Mouse (Mus musculus): ENCODE results near the gene 1700025B11Rik.
"Not testable (repeated sequence)": the region's sequence is repeated elsewhere in the genome, so short reads cannot be mapped to it uniquely, and the experiment has no call there.

The 1700025B11Rik gene

GRCm38 (mm10) chr15:77561792-77562191 is at the start of gene 1700025B11Rik:
TSS of gene 1700025B11Rik (minus strand) at chr15:77561892.
- no peak for DNase-seq (ENCODE audit: low spot score in 2 of 2)

- DNase-seq (ENCODE audit: low spot score in 2 of 2): no peak
Measured at GRCm38 (mm10) chr15:77606069-77606468, 44.4 kb upstream of the 1700025B11Rik start.

DNA sequence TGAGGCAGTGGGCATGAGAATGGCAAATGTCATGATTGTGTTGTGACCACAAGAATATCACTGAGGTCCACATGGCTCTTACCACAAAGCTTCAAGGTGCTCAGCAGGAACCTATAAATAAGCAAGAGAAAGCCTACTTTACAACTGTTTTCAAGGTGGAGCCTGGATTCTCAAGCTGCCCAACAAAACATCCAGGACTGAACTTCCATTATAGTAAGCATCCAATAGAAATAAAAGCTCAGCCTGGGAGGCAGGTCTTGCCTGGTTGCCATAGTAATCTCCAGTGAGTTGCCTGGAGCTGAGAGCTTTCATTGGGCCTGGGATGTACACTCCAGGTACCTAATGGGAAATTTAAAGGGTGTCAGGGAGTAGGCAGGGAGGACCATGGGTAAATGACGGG is 37.3 kb upstream of the 1700025B11Rik start, which contains the start of gene Gm36245:
Gene Gm36245 (plus strand): TSS at position 301 of the 400 bp plus-strand sequence.
- no peak for DNase-seq (ENCODE audit: low spot score in 2 of 2)

DNA sequence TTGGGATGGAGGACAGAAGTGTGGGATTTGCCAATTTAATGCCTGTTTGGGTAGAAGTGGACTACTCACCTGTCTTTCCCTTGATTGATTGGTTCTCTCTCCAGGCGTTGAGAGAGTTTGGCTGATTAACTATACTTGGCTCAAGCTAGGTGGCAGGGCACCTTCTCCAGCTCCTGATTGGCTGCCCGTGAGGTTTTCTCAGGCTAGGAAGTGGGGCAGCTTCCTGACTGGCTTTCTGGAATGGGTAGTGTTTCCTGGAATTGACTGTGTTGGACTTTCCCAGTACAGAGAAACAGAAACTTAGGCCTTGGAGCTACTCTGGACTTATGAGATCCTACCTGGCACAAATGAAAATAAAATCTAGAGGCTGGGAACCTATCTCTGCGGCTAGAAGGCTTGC is 36.7 kb upstream of the 1700025B11Rik start:
- DNase-seq (ENCODE audit: low spot score in 2 of 2): no peak

DNA sequence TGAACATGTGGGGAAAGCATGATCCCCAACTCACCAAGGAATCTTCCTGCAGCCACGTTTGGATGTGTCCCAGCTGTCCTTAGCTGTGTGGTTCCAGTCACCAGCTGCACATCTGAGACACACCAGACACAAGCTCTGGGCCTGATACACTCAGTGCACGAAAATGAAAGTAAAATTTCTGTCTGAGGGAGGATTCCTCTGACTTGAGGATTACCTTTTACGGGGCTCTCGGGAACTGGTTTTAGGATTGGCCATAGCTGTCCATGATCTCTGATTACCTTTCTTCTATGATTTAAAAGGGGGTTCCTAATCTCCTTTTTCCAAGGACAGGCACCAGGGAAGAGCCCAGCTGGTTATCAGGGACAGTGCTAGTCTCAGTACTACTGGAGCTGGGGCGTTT is 34.3 kb upstream of the 1700025B11Rik start, which contains the start of gene Apol10b:
Gene Apol10b (minus strand): TSS at position 165 of the 400 bp plus-strand sequence.
- no peak for DNase-seq (ENCODE audit: low spot score in 2 of 2)

DNA sequence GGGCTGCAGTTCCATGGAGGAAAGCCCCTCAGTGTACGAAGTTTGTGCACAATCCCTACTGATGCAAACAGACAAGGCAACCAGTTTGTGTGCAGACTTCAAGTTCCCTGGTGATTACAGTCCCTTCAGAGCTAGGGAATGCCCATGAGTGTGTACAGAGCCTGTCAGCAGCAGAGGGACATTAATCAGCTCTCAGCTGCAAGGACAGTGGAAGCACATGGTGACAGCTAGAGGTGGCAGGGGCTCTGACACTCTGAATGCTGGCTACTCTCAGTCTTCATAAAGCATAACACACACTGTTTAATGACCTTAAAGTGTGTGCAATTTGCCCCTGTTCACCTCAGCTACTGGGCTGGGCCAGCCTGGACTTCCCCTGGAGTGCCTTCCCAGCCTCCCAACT is 31.9 kb upstream of the 1700025B11Rik start:
- no peak for DNase-seq (ENCODE audit: low spot score in 2 of 2)

- DNase-seq (ENCODE audit: low spot score in 2 of 2): no peak
Measured at GRCm38 (mm10) chr15:77590881-77591280, 29.2 kb upstream of the 1700025B11Rik start.

DNA sequence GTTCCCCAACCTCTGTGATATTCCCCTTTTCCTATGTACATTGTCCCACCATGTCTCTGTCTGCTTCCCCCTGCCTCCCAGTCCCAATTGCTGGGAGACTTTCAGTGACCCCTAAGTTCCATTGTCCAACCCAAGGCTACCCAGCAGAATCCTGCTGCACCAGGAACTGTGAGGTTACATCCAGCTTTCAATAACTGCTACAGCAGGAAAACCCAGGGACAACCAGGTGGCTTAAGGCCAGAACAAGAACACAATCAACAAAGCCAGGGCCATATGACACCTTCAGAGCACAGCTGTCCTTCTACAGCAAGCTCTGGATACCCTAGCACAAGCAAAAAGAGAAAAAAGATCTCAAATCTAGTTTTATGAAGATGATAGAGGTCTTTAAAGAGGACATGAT is 27.3 kb upstream of the 1700025B11Rik start:
- DNase-seq (ENCODE audit: low spot score in 2 of 2): no peak

DNA sequence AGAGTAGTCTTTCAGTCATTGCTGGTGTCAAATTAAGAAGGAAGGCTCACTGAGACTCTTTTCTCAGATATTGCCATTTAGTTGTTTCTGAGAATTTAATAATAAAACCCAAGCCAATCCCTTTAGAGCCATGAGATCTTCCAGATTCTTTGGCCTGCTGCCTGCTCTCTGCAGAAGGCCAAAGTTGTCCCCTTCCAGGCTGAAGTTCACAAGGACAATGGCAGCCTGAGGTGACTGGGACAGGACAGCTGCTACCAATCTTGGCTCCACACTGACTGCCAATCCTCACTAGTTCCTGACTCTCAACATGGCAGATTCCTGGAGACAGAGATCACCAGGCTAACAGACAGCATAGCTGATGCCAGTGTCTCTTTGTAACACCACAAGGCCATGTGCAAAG is 25.3 kb upstream of the 1700025B11Rik start:
- DNase-seq (ENCODE audit: low spot score in 2 of 2): no peak

DNA sequence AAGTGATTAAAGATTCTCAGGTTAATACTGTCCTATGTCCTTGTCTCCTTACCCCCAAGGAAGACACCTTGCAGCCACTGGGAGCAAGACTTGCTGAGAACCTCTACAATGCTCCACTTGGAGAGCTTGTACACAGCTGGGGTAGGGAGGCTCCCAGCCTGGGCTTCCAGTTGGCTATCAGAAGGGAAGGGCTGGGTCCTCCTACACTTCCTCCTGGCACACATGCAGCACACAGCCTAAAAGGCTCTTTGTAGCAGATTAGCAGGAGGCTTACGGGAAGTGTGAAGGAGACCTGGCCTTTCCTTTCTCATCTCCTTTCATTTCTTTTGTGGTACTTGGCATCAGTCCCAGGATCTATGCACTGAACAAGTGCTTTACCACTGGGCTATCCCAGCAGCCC is 20.0 kb upstream of the 1700025B11Rik start:
- DNase-seq (ENCODE audit: low spot score in 2 of 2): no peak

GRCm38 (mm10) chr15:77579311-77579710 is 17.6 kb upstream of the 1700025B11Rik start:
- no peak for DNase-seq (ENCODE audit: low spot score in 2 of 2)

DNA sequence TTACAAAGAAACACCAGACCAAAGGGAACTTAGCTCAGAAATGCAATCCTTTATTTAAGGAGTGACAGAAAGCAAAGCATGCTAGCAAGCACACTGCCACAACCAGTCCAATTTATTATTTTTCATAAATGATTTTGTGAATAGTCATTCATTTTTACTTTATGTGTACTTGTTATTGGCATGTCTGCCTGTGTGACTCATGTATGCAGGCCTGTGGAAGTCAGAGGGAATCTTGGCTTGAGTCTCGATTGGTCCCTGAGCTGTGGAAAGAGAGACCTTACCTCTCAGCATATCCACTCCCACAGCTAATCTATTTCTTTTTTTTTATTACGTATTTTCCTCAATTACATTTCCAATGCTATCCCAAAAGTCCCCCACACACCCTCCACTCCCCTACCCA is 17.1 kb upstream of the 1700025B11Rik start:
- no peak for DNase-seq (ENCODE audit: low spot score in 2 of 2)

DNA sequence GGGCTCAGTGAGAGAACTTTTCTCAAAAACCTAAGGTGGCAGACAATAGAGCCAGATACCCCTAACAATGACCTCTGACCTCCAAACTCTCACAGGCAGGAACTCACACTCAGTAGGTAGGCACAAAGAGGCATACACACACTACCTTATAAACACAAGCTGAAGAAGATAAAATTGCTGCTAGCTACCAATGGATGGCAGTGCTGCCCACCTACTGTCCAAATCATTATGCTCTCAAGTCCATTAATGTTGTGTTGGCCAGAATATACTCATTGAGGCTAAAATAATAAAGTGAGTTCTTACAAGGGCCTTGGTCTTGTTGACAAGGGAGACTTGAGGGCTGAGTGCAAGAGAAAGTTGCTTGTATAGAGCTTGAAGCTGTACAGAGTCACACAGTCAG is 1.5 kb upstream of the 1700025B11Rik start:
- no peak for DNase-seq (ENCODE audit: low spot score in 2 of 2)

- DNase-seq (ENCODE audit: low spot score in 2 of 2): not testable (repeated sequence)
Measured at GRCm38 (mm10) chr15:77539221-77539620, 22.5 kb downstream of the 1700025B11Rik start.

- DNase-seq (ENCODE audit: low spot score in 2 of 2): no peak
Measured at GRCm38 (mm10) chr15:77533216-77533615, 28.5 kb downstream of the 1700025B11Rik start, which contains the start of gene Apol7c. TSS of gene Apol7c (minus strand) at chr15:77533316.

DNA sequence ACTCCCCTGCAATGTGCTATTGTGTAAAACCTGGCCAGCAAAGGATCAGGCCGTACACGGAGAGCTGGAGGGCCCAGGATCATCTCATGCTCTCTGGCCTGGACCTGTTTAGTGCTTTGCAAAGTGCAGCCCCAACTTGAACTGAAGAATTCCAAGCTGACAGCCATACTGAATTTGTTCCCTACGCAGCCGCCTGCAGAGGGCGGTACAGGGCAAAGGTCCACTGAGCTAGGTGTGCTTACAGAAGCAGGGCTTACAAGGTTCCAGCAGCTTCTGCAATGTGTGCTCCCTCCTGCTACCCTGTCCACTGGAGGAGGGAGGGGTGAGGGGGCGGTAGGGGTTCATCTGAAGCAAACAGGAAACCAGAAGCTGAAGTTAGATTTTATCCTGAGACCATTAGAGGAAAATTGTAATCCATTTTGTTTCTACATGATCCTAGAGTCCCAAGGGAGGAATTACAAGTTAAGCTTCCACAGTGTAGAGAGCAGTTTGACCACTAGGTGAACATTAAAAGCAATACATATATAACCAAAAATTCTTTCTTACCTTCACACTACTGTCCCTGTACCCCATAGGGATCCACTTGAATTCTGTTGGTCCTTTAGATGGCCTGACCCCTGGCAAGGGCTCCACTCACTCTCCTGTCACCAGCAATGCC is 38.4 kb downstream of the 1700025B11Rik start:
- DNase-seq (ENCODE audit: low spot score in 2 of 2): peak; percentile 56 to 71

DNA sequence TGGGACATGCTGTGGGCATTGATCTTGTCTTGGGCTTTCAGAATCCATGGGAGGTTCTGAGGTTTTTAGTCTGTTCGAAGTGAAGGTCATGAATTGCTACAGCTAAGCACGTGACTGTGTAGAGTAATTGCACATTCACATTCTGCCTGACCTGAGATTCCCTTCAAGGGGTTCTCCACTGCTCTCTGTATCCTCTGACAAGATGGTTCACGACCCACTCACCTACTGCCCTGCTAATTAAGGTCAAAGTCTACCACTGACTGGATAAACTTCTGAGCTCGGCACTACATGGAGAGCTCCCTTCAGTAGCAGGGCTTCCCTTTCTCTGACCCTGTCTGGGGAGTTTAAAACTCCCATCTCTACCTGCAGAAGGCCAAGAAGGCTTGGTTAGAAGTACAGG is 41.1 kb downstream of the 1700025B11Rik start:
- peak in 1 of 2 experiments; percentile 13 for DNase-seq (ENCODE audit: low spot score in 2 of 2)
